Mouse (Mus musculus) E14TG2a.4 (cell line): ENCODE measurements around the gene Lpar6.

ENCODE experiments used
- H3K27me3 ChIP-seq: 2 replicates; pipeline ENCODE4 v1.6.1; 2014; ENCODE audit warnings: low read length, control low read depth; ENCODE audit not compliant: insufficient read depth
- H3K36me3 ChIP-seq: 2 replicates; pipeline ENCODE4 v1.6.1; 2014; ENCODE audit warnings: low read length, control low read depth; ENCODE audit not compliant: insufficient read depth
- H3K4me1 ChIP-seq: replicated peaks from 2 replicates; pipeline ENCODE4 v1.6.1; 2014; ENCODE audit warnings: low read depth, low read length, control low read depth
- H3K4me3 ChIP-seq: replicated peaks from 2 replicates; pipeline ENCODE4 v1.5.1; 2014; ENCODE audit warnings: mild to moderate bottlenecking, low read length
- H3K9me3 ChIP-seq: 2 replicates; pipeline ENCODE4 v1.6.1; 2014; ENCODE audit warnings: low read length, control low read depth
- CTCF ChIP-seq: conservative IDR thresholded peaks from 2 replicates; pipeline ENCODE4 v1.5.1; 2014; ENCODE audit warnings: low read length
- NANOG ChIP-seq: IDR thresholded peaks from 2 replicates; pipeline ENCODE4 v1.6.1; 2014; ENCODE audit warnings: borderline replicate concordance, low read length, mixed read lengths
- POU5F1 ChIP-seq: IDR thresholded peaks from 2 replicates; pipeline ENCODE4 v1.6.1; 2014; ENCODE audit warnings: low read length, borderline replicate concordance

Lpar6 gene

DNA sequence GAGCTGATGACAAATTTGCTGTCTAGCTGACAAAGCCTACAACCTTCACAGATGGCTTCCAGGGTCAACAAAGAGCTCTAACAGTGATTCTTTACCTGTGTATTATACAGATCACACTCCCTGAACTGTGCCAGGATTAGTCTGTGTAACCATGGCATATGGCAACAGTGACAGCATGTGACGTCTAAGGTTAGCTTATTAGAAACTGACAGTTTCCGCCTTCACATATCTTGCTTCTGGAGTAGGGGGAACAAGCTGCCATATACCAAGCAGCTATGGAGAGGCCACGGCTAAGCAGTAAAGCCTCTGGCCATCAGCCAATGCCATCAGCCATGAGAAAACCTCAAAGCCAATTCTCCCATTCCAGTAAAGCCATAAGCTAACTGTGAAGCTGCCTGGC, 11.3 kb upstream of the Lpar6 start:
- Histone ChIP-seq H3K27me3 (no peaks in the 10 kb centered on the region), H3K4me3 (no peak overlapping the region), H3K4me1 (peaks cover 11% of the 10 kb centered on the region), H3K36me3 (no peaks in the 10 kb centered on the region), H3K9me3 (no peaks in the 10 kb centered on the region)
- TF ChIP-seq NANOG: no peak
- TF ChIP-seq CTCF: no peak
- TF ChIP-seq POU5F1: no peak

DNA sequence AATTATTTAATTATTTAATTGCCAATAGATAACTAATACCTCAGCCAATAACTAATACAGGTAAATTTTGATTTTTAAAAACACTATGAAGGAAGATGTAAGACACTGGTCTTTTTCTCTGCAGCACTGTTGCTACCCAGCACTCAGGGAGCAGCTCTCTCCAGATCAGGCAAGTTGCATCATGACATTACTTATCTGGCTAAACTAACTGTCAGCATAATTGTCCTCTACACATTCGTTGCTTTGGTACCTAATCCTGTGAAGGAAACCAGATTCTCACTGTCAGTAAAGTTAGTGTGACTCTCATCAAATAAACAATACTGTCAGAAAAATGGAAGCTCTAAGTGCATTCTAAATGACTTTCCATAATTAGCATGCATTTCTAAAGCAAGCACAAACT, 10.8 kb upstream of the Lpar6 start:
- TF ChIP-seq CTCF (no peak), POU5F1 (no peak), NANOG (no peak)

DNA sequence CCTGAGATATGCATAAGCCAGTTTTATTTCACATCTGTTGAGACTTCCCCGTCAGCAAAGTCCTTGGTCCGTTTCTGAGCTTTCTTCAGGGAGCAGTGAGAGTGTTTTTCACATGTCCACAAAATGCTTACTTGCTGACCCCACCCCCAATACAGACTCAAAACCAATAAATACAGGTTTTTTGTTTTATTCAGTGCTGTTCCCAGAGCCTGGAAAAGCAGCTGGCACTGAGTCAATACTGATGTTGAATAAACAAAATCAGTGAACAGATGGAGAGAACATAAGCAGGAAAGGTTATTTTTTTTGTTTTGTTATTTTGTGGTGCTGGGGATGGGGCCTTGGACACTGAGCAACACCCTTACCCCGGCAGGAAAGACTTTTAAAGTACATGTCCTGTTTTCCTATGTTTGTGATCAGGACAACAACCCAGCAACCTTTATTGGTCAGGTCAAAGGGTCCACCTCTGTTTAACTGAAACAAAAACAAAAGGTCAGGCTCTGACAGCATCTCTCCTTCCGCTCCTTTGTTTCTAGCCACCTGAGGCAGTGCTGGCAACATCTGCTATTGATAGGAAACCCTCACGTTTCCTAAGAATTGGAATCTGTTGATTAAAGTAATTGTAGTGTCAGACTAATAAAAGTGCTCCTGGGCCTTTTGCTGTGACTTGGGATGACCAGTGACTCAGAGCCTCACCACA, 6.3 kb upstream of the Lpar6 start:
- Histone ChIP-seq H3K4me3 (no peak overlapping the region), H3K4me1 (peaks cover 53% of the 10 kb centered on the region), H3K36me3 (no peaks in the 10 kb centered on the region), H3K9me3 (no peaks in the 10 kb centered on the region), H3K27me3 (no peaks in the 10 kb centered on the region)
- TF ChIP-seq CTCF (no peak), NANOG (peak; percentile 30; the same call in 1 of the 2 replicates)

More for the DNA sequence above, 10.8 kb upstream of the Lpar6 start:
- no peaks in the 10 kb centered on the region for H3K36me3 ChIP-seq
- no peaks in the 10 kb centered on the region for H3K9me3 ChIP-seq
- no peaks in the 10 kb centered on the region for H3K27me3 ChIP-seq
- H3K4me3 ChIP-seq: no peak overlapping the region
- peaks cover 16% of the 10 kb centered on the region for H3K4me1 ChIP-seq

DNA sequence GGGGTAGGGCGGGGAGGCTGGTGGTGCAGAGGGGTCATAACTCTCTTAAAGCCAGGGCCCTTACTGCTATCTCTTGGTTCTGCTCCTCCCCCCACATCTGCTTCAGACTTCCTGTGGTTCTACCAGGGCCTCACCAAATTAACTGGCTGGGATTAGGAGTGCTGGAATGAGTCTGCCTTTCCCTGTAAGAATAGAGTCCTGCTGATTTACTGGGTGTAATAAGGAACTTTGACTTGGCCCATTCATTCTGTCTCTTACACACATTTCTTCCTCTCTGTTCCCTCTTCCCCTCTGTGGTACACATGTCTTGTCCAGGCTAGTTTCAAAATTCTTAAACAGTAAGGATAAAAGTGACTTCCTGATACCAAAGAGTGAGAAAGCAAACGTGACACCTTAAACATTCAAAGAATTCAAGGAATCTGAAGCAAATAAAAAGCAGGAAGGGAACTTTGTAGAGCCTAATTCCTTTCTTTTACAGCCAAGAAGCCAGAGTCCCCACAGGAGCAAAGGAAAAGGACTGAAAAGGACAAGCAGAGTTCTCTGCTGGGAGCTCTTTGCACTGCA, 3.1 kb upstream of the Lpar6 start:
- H3K36me3 ChIP-seq: no peaks in the 10 kb centered on the region
- H3K27me3 ChIP-seq: no peaks in the 10 kb centered on the region
- H3K9me3 ChIP-seq: no peaks in the 10 kb centered on the region
- peak overlapping the region; percentile 5; the same call in 1 of the 2 replicates for H3K4me3 ChIP-seq
- peaks cover 66% of the 10 kb centered on the region for H3K4me1 ChIP-seq
- TF ChIP-seq POU5F1 (no peak), NANOG (no peak), CTCF (no peak)

DNA sequence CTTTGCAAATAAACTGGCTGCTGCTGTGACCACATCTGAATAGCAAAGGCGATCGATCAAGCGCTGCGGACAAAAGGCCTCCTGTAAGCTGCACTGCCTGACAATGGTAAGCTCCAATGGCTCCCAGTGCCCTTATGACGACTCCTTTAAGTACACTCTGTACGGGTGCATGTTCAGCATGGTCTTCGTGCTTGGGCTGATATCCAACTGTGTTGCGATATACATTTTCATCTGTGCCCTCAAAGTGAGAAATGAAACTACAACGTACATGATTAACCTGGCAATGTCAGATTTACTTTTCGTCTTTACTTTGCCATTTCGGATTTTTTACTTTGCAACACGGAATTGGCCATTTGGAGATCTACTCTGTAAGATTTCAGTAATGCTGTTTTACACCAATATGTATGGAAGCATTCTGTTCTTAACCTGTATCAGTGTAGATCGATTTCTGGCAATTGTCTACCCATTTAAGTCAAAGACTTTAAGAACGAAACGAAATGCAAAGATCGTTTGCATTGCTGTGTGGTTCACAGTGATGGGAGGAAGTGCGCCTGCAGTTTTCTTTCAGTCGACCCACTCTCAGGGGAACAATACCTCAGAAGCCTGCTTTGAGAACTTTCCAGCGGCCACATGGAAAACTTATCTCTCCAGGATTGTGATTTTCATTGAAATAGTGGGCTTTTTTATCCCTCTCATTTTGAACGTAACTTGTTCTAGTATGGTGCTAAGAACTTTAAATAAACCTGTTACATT, 979 bp downstream of the Lpar6 start:
- 0 out of 2 replicates have a peak, but pooled peaks cover 4% of the 10 kb centered on the region for H3K36me3 ChIP-seq
- peak overlapping the region; percentile 82 for H3K4me3 ChIP-seq
- TF ChIP-seq NANOG (peak; percentile 64), POU5F1 (no peak), CTCF (no peak)
- no peaks in the 10 kb centered on the region for H3K9me3 ChIP-seq
- no peaks in the 10 kb centered on the region for H3K27me3 ChIP-seq
- peaks cover 39% of the 10 kb centered on the region for H3K4me1 ChIP-seq

DNA sequence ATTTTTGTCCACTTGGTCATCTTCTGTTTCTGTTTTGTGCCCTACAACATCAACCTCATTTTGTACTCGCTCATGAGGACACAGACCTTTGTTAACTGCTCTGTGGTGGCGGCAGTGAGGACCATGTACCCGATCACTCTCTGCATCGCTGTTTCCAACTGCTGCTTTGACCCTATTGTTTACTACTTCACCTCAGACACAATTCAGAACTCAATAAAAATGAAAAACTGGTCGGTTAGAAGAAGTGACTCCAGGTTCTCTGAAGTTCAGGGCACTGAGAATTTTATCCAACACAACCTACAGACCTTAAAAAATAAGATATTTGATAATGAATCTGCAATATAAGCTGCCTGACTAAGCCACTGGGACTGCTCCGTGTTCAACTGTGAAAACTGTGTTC, 1.6 kb downstream of the Lpar6 start:
- H3K27me3 ChIP-seq: no peaks in the 10 kb centered on the region
- 0 out of 2 replicates have a peak, but pooled peaks cover 4% of the 10 kb centered on the region for H3K36me3 ChIP-seq
- no peak for TF ChIP-seq NANOG
- TF ChIP-seq POU5F1: no peak
- TF ChIP-seq CTCF: no peak
- H3K9me3 ChIP-seq: no peaks in the 10 kb centered on the region
- peaks cover 34% of the 10 kb centered on the region for H3K4me1 ChIP-seq
- peak overlapping the region; percentile 82 for H3K4me3 ChIP-seq

DNA sequence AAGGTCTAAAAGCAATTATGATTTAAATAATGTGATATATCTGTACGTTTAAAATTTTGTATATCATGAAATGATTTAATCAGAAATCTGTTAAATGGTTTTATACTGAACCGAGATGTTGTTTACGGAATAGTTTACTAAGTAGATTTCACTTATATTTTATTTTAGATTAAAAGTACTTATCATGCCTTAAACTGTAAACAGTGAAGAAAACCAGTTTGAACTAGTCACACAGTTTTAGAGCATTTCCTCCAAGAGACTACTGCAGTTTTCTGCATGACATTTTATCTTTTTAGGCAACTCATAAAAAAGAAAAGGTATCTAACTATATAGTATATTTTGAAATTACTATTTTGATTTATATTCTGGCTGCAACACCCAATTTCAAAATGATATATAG, 2.2 kb downstream of the Lpar6 start:
- Histone ChIP-seq H3K27me3 (no peaks in the 10 kb centered on the region), H3K4me1 (peaks cover 28% of the 10 kb centered on the region), H3K36me3 (0 out of 2 replicates have a peak, but pooled peaks cover 4% of the 10 kb centered on the region), H3K9me3 (no peaks in the 10 kb centered on the region), H3K4me3 (peak overlapping the region; percentile 82)
- TF ChIP-seq POU5F1 (no peak), CTCF (no peak), NANOG (no peak)

DNA sequence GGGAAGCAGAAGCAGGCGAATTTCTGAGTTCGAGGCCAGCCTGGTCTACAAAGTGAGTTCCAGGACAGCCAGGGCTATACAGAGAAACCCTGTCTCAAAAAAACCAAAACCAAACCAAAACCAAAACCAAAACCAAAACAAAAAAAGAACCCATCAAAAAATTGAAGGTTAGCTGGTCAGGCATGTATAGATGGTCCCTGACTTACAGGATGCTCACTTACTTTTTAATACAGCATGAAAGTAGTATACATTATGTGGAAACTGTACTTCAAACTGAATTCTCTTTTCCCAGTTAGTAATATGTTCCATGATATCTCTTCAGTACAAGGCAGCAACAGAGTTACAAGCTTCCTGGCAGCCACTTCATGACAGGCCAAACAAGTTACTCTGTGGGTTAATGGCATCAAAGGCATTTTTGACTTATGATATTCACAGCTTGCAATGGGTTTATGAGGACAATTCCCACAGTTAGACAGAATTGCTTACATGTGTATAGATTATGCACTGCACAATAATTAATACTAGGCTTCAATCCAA, 6.4 kb downstream of the Lpar6 start:
- Histone ChIP-seq H3K27me3 (no peaks in the 10 kb centered on the region), H3K4me1 (no peaks in the 10 kb centered on the region), H3K36me3 (0 out of 2 replicates have a peak, but pooled peaks cover 4% of the 10 kb centered on the region), H3K9me3 (no peaks in the 10 kb centered on the region), H3K4me3 (no peak overlapping the region)
- TF ChIP-seq POU5F1 (no peak), NANOG (no peak), CTCF (no peak)

DNA sequence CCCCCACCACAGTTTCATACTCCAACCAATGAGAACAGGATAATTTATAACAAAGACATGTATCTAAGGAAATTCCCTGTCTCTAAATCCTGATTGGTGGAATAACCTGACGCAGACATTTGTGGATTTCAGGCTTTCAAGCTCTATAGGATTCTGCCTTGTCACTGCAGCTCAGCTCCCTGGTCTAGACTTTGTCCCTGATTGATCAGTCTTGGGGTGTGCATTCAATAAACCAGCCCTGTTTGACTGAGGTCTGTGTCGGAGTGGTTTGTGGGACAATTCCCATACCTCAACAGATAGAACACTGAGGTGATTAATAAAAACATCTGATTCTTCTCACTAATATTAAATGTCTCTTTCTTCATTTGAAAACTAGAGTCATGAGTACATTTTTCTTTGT, 12.4 kb downstream of the Lpar6 start:
- H3K9me3 ChIP-seq: no peaks in the 10 kb centered on the region
- H3K36me3 ChIP-seq: no peaks in the 10 kb centered on the region
- TF ChIP-seq CTCF (no peak), POU5F1 (no peak), NANOG (no peak)
- H3K27me3 ChIP-seq: no peaks in the 10 kb centered on the region
- H3K4me3 ChIP-seq: no peak overlapping the region
- H3K4me1 ChIP-seq: peaks cover 29% of the 10 kb centered on the region
